Mouse (Mus musculus) brain, embryonic 14.5 days (tissue): ENCODE measurements around the gene Slc16a10.

Source experiments
- CTCF ChIP-seq: fragments of 200-500 bp; IDR thresholded peaks from 2 replicates; pipeline ENCODE4 v1.5.1; 2012; ENCODE audit warnings: inconsistent platforms, mild to moderate bottlenecking, moderate library complexity, borderline replicate concordance; ENCODE audit not compliant: insufficient read depth, insufficient read length; ENCODE audit errors: extremely low read depth
- POLR2A ChIP-seq: fragments of 200-500 bp; IDR thresholded peaks from 2 replicates; pipeline ENCODE4 v1.6.1; 2012; ENCODE audit warnings: mild to moderate bottlenecking, inconsistent platforms, borderline replicate concordance; ENCODE audit not compliant: poor library complexity, insufficient read depth, insufficient read length, severe bottlenecking; ENCODE audit errors: extremely low read depth

GRCm38 (mm10) chr10:40006963-40007362 lies 135.1 kb downstream of the Slc16a10 start:
- no peak for TF ChIP-seq CTCF
- TF ChIP-seq POLR2A = no peak
